Mouse (Mus musculus): ENCODE data around the gene Dok4. TPM values are rescaled to one million over a fixed set of nuclear protein-coding genes. Genes with fewer than 3 reads are reported as not detected.
A peak's percentile ranks its signal among the peaks of the same experiment; 100 is the strongest.

Gene Dok4
- polyA plus RNA-seq, 1 experiment, result 85.0 TPM

DNA sequence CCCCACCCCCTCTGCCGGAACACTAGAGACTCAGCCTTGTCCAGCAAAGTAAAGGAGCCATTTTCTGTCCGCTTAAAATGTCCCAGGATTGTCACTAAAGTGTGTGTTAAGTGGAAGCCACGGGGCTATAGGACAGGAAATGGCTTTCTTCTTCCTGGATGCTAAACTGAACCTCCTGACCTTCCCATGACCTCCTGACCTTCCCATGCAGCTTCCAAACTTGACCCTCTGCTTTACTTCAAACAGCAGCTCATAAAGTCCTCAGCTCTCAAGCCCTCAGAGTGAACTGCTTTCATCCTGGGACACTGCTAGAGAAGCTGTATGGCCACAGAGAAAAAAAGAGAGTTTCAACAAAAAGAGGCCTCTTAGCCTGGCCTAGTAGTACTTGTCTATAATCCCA lies 690 bp upstream of the Dok4 start:
- no peak for DNase-seq (ENCODE audit: low read depth)
- no peak for TF ChIP-seq POLR2A (IDR thresholded peaks at IDR 0.05; ENCODE audit: borderline replicate concordance, extremely low read depth, insufficient read depth, insufficient read length, poor library complexity, severe bottlenecking)
- no peak for TF ChIP-seq CTCF (IDR thresholded peaks at IDR 0.05; ENCODE audit: borderline replicate concordance, extremely low read depth, insufficient read depth, insufficient read length)

- DNase-seq (ENCODE audit: low read depth), result no peak
- no peak for TF ChIP-seq POLR2A (IDR thresholded peaks at IDR 0.05; ENCODE audit: borderline replicate concordance, extremely low read depth, insufficient read depth, insufficient read length, poor library complexity, severe bottlenecking)
- no peak for TF ChIP-seq CTCF (IDR thresholded peaks at IDR 0.05; ENCODE audit: borderline replicate concordance, extremely low read depth, insufficient read depth, insufficient read length)
Measured at GRCm38 (mm10) chr8:94875871-94876150, 319 bp downstream of the Dok4 start.

DNA sequence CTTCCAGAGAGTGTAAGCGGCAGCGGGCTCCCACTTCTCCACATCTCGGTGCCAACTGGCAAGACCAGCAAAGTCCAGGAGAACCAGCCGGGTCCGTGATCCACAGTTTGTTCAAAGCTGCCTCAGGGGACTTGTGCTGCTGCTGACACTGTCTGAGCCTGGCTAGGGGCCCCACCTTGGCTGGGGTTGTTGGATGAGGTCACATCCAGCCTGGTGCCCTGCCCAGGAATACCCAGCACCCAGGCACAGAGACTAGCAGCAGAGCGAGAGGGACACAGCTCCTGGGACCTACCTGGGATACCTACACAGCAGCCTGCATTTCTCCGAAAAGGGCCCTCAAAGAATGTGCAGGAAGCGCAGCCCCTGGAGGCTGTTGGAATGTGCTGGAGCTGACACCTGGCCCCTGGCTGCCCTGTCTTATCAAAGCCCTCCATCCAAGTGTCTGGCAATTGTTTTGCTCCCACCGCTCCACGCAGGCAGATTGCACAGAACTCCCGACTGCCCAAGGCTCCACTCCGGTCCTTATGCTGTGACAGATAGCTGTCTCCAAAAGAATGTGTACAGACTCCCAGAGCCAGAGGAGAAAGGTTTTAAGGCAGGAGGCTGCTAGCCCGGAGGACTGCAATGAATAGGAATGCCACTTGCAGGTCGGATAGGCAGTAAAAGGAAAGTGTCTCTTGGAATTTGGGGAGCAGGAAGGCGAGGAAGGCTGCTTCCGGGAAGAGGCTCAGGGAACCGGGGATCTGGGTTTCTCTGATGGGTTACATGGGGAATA lies 847 bp downstream of the Dok4 start:
- DNase-seq (ENCODE audit: low read depth), result peak; percentile 46
- TF ChIP-seq CTCF (IDR thresholded peaks at IDR 0.05; ENCODE audit: borderline replicate concordance, extremely low read depth, insufficient read depth, insufficient read length) (no peak), POLR2A (IDR thresholded peaks at IDR 0.05; ENCODE audit: borderline replicate concordance, extremely low read depth, insufficient read depth, insufficient read length, poor library complexity, severe bottlenecking) (no peak)

GRCm38 (mm10) chr8:94874358-94874757 lies 1.8 kb downstream of the Dok4 start:
- peak; percentile 71 for DNase-seq (ENCODE audit: low read depth)
- peak; percentile 91 for TF ChIP-seq CTCF (IDR thresholded peaks at IDR 0.05; ENCODE audit: borderline replicate concordance, extremely low read depth, insufficient read depth, insufficient read length)
- TF ChIP-seq POLR2A (IDR thresholded peaks at IDR 0.05; ENCODE audit: borderline replicate concordance, extremely low read depth, insufficient read depth, insufficient read length, poor library complexity, severe bottlenecking), result no peak

DNA sequence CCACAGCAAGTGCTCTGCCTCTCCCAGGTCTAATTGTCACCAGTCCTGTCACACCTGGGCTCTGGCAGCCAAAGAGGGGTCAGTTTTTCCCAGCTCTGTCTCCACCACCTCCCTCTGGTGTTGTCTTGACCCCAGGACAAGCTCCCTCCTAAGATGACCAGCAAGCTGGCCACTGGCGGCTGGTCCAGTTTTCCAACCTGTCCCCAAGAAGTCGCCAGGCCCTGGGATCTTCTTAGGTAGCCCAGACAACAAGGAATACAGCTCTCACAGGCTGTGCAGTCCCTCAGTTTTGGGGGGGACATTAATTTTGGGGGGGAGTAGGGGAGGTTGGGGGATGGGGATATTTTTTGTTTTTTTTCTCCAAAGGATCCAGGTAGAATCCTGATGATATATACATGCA lies 3.6 kb downstream of the Dok4 start:
- TF ChIP-seq CTCF (IDR thresholded peaks at IDR 0.05; ENCODE audit: borderline replicate concordance, extremely low read depth, insufficient read depth, insufficient read length) (no peak), POLR2A (IDR thresholded peaks at IDR 0.05; ENCODE audit: borderline replicate concordance, extremely low read depth, insufficient read depth, insufficient read length, poor library complexity, severe bottlenecking) (no peak)
- no peak for DNase-seq (ENCODE audit: low read depth)

DNA sequence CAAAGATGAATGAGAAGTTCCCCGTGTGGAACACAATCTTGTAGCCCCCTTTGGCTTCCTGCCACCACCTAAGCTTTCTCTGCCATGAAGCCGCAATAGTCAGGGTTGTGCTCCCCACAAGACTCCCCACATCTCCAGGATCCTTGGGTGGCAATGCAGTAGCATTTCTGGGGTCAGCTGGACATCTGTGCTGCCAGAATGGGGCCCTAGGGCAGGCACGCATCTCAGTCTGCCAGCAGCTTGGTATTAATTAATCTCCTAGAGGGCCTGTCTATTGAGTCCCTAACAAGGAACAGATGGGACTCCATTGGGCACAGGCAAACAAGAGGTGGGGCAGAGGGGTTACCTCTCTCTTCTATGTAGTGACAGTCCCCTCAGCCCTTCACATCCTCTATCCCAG lies 4.0 kb downstream of the Dok4 start:
- peak; percentile 80 for DNase-seq (ENCODE audit: low read depth)
- no peak for TF ChIP-seq POLR2A (IDR thresholded peaks at IDR 0.05; ENCODE audit: borderline replicate concordance, extremely low read depth, insufficient read depth, insufficient read length, poor library complexity, severe bottlenecking)
- no peak for TF ChIP-seq CTCF (IDR thresholded peaks at IDR 0.05; ENCODE audit: borderline replicate concordance, extremely low read depth, insufficient read depth, insufficient read length)

GRCm38 (mm10) chr8:94871108-94871894 lies 4.8 kb downstream of the Dok4 start:
- TF ChIP-seq POLR2A (IDR thresholded peaks at IDR 0.05; ENCODE audit: borderline replicate concordance, extremely low read depth, insufficient read depth, insufficient read length, poor library complexity, severe bottlenecking) (peak; percentile 28; the same call in 1 of the 2 replicates), CTCF (IDR thresholded peaks at IDR 0.05; ENCODE audit: borderline replicate concordance, extremely low read depth, insufficient read depth, insufficient read length) (no peak)
- peak; percentile 97 for DNase-seq (ENCODE audit: low read depth)

DNA sequence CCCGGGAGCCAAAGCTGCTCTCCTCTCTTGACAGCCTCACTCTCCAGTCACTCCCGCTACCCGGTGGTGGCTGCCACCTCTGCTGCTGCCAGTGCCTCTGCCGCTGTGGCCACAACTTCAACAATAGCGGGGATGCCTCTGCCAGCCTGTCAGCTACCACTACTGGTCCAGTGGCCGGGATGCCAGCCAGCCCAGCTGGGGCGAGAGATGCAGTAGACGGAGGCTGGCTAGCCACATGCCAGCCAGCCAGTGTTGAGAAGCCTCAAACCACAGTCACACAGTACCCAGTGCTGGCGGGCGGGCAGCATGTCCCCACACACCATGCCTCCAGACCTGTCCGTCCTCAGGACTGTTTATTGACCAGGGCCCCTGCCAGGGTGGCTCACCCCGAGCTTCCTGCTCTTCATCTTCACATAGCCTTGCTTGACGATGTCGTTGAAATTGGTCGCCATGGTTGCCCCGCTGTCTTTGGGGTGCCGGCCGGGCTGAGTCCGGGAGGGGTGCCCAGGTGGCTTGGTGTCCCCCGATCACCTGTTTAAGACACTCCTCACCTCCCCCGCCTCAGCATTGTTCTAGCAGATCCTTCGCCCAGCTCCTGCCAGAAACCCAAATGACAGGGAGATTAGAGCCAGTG lies 5.5 kb downstream of the Dok4 start:
- no peak for TF ChIP-seq CTCF (IDR thresholded peaks at IDR 0.05; ENCODE audit: borderline replicate concordance, extremely low read depth, insufficient read depth, insufficient read length)
- TF ChIP-seq POLR2A (IDR thresholded peaks at IDR 0.05; ENCODE audit: borderline replicate concordance, extremely low read depth, insufficient read depth, insufficient read length, poor library complexity, severe bottlenecking), result no peak
- peak; percentile 78 for DNase-seq (ENCODE audit: low read depth)

DNA sequence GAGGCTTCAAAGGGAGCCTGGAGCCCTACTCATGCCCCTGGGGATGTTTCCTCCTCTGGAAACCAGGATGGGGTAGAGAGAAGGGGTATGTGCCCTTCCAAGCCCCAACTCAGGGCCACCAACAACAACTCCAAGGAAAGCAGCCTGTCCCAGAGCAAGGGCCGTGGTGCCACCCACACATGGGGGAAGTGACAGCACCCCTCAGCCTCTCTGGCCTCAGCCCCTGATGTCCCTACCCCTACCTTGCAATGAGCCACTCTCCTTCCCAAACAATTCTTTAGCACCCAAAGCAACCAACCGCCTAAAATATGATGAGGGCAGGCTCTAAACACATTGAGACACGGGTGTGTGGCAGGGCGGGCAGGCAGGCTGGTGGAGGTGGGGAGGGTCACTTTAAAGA lies 6.1 kb downstream of the Dok4 start:
- TF ChIP-seq CTCF (IDR thresholded peaks at IDR 0.05; ENCODE audit: borderline replicate concordance, extremely low read depth, insufficient read depth, insufficient read length) (no peak), POLR2A (IDR thresholded peaks at IDR 0.05; ENCODE audit: borderline replicate concordance, extremely low read depth, insufficient read depth, insufficient read length, poor library complexity, severe bottlenecking) (no peak)
- DNase-seq (ENCODE audit: low read depth), result no peak

- DNase-seq (ENCODE audit: low read depth), result peak; percentile 50
- no peak for TF ChIP-seq POLR2A (IDR thresholded peaks at IDR 0.05; ENCODE audit: borderline replicate concordance, extremely low read depth, insufficient read depth, insufficient read length, poor library complexity, severe bottlenecking)
Measured at GRCm38 (mm10) chr8:94869146-94869545, 7.0 kb downstream of the Dok4 start.

GRCm38 (mm10) chr8:94866921-94867320 lies 9.2 kb downstream of the Dok4 start:
- TF ChIP-seq POLR2A (IDR thresholded peaks at IDR 0.05; ENCODE audit: borderline replicate concordance, extremely low read depth, insufficient read depth, insufficient read length, poor library complexity, severe bottlenecking) (no peak), CTCF (IDR thresholded peaks at IDR 0.05; ENCODE audit: borderline replicate concordance, extremely low read depth, insufficient read depth, insufficient read length) (no peak)
- no peak for DNase-seq (ENCODE audit: low read depth)

Data from brain, embryonic 14.5 days (tissue).